Mouse (Mus musculus) lung, postnatal 0 days (tissue): ENCODE data around the gene Farp1. TPM values are rescaled to one million over a fixed set of nuclear protein-coding genes. Genes with fewer than 3 reads are reported as not detected.

Source experiments
- ATAC-seq: fragments of 200-750 bp; cut with Nextera tagmentation; 2 replicates; pipeline ENCODE4 v1.8.0; 2017; ENCODE audit warnings: moderate library complexity
- DNase-seq: peaks from one replicate; pipeline ENCODE4 v3.0.0-alpha.2; 2016; ENCODE audit warnings: low spot score
- H3K27ac ChIP-seq: fragments of 300-500 bp; sonication (generic); 2 replicates; pipeline ENCODE4 v1.5.1; 2014; ENCODE audit warnings: antibody characterized with exemption, mild to moderate bottlenecking, low read length, mixed read lengths
- H3K27me3 ChIP-seq: fragments of 300-500 bp; sonication (generic); replicated peaks from 2 replicates; pipeline ENCODE4 v1.6.1; 2014; ENCODE audit warnings: low read length, mixed read lengths; ENCODE audit not compliant: insufficient read depth
- H3K36me3 ChIP-seq: fragments of 300-500 bp; sonication (generic); 2 replicates; pipeline ENCODE4 v1.6.1; 2014; ENCODE audit warnings: low read length, mixed read lengths; ENCODE audit not compliant: insufficient read depth
- H3K4me1 ChIP-seq: fragments of 300-500 bp; sonication (generic); 2 replicates; pipeline ENCODE4 v1.6.1; 2014; ENCODE audit warnings: antibody characterized with exemption, low read depth, low read length, mixed read lengths; ENCODE audit not compliant: insufficient read depth
- H3K4me2 ChIP-seq: fragments of 300-500 bp; sonication (generic); replicated peaks from 2 replicates; pipeline ENCODE4 v1.6.1; 2014; ENCODE audit warnings: low read depth, mild to moderate bottlenecking, low read length, moderate library complexity, mixed read lengths
- H3K4me3 ChIP-seq: fragments of 300-500 bp; sonication (generic); 2 replicates; pipeline ENCODE4 v1.5.1; 2014; ENCODE audit warnings: low read depth, low read length
- H3K9ac ChIP-seq: fragments of 300-500 bp; sonication (generic); replicated peaks from 2 replicates; pipeline ENCODE4 v1.6.1; 2014; ENCODE audit warnings: low read depth, mild to moderate bottlenecking
- H3K9me3 ChIP-seq: fragments of 300-500 bp; sonication (generic); 2 replicates; pipeline ENCODE4 v1.6.1; 2016; ENCODE audit warnings: low read length, mixed read lengths
- CTCF ChIP-seq: IDR thresholded peaks from 2 replicates; pipeline ENCODE4 v1.5.1; 2016; ENCODE audit warnings: antibody characterized with exemption, mild to moderate bottlenecking
- EP300 ChIP-seq: IDR thresholded peaks from 2 replicates; pipeline ENCODE4 v1.6.1; 2016; ENCODE audit warnings: antibody characterized with exemption, mild to moderate bottlenecking, control low read depth
- WGBS: fragments of 180-500 bp; shearing (Covaris S2); extraction: QIAGEN DNeasy Blood & Tissue Kit; methylation state at CpG from one replicate; pipeline ENCODE4 v1.1.7; 2014; 5-methylcytosine and 5-hydroxymethylcytosine counted together
- polyA plus RNA-seq: library from polyadenylated mRNA; unstranded; fragments of >200 nt; fragmentation: Nextera tagmentation; extraction: Ambion mirVana; gene quantifications from 2 replicates; pipeline ENCODE4 v1.2.1, GENCODE M21; 2015

Gene Farp1
- polyA plus RNA-seq, 1 experiment from 2014 or later, result 17.9 TPM

- H3K27ac ChIP-seq, result no peak overlapping the region
- ATAC-seq (no peak), DNase-seq (no peak)
- no peaks in the 10 kb centered on the region for H3K9me3 ChIP-seq
- H3K4me1 ChIP-seq, result peaks cover 15% of the 10 kb centered on the region; the same call in 1 of the 2 replicates
- no peaks in the 10 kb centered on the region for H3K27me3 ChIP-seq
- 89% methylated on average over 10 of the region's 10 CpGs for WGBS
- TF ChIP-seq EP300 (no peak), CTCF (no peak)
- no peak overlapping the region for H3K4me2 ChIP-seq
- H3K4me3 ChIP-seq, result no peak overlapping the region
- H3K9ac ChIP-seq, result no peak overlapping the region
- no peaks in the 10 kb centered on the region for H3K36me3 ChIP-seq
Measured at GRCm38 (mm10) chr14:121151837-121152236, 116.8 kb downstream of the Farp1 start.

DNA sequence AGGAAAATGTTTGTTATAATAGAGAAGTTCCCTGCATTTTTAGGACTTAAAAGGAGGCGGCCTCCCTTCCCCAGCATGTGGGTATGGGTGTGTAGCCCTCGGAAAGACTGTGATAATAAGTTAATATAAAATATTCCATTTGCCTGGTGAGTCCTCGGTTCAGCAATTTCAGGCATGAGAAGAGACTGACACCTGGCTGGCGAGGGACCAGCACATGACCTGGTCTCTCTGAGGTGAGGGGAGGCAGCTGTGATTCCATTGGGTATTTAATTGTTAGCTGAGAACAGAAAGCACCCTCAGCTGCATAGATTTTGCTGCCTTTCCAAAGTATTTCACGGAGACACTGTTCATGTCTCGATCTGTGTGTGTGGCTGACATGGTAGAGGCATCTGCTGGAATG is 117.8 kb downstream of the Farp1 start:
- Histone ChIP-seq H3K4me3 (no peak overlapping the region), H3K4me2 (no peak overlapping the region), H3K9ac (no peak overlapping the region), H3K9me3 (no peaks in the 10 kb centered on the region), H3K36me3 (no peaks in the 10 kb centered on the region), H3K27me3 (no peaks in the 10 kb centered on the region), H3K4me1 (peaks cover 10% of the 10 kb centered on the region; the same call in 1 of the 2 replicates), H3K27ac (no peak overlapping the region)
- 77% methylated on average over 6 of the region's 6 CpGs for WGBS
- no peak for DNase-seq
- ATAC-seq, result no peak
- TF ChIP-seq CTCF (no peak), EP300 (no peak)

DNA sequence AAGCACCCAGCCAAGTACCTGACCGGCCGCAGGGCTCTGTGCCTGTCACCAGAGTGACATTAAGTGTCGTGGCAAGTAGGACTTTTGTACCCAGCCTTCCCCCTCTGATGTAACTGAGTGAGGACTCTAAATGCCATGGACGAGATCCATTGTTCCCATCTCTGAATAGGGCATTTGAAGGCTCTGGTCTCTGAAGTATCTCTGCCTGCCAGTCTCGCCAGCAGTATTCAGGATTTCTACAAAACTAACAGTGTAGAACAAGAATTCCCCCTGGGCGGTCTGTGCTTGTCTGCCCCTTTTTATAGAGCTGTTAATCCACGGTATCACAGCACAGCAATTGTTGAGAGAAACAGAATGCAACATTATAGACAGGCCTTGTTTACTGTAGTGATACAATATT is 118.3 kb downstream of the Farp1 start:
- 72% methylated on average over 7 of the region's 7 CpGs for WGBS
- H3K27ac ChIP-seq, result no peak overlapping the region
- H3K4me3 ChIP-seq, result no peak overlapping the region
- ATAC-seq (no peak), DNase-seq (no peak)
- H3K9ac ChIP-seq, result no peak overlapping the region
- H3K4me2 ChIP-seq, result no peak overlapping the region
- no peaks in the 10 kb centered on the region for H3K27me3 ChIP-seq
- H3K9me3 ChIP-seq, result no peaks in the 10 kb centered on the region
- no peaks in the 10 kb centered on the region for H3K36me3 ChIP-seq
- TF ChIP-seq CTCF (no peak), EP300 (no peak)
- peaks cover 10% of the 10 kb centered on the region; the same call in 1 of the 2 replicates for H3K4me1 ChIP-seq

- Histone ChIP-seq H3K9ac (no peak overlapping the region), H3K4me1 (0 out of 2 replicates have a peak, but pooled peaks cover 3% of the 10 kb centered on the region), H3K36me3 (no peaks in the 10 kb centered on the region), H3K9me3 (no peaks in the 10 kb centered on the region), H3K4me3 (no peak overlapping the region), H3K27me3 (no peaks in the 10 kb centered on the region), H3K27ac (no peak overlapping the region), H3K4me2 (no peak overlapping the region)
- ATAC-seq, result no peak
- 79% methylated on average over 4 of the region's 4 CpGs for WGBS
- TF ChIP-seq CTCF, result no peak
- DNase-seq, result no peak
Measured at GRCm38 (mm10) chr14:121155173-121155572, 120.2 kb downstream of the Farp1 start.

- no peak overlapping the region for H3K27ac ChIP-seq
- H3K4me3 ChIP-seq, result no peak overlapping the region
- H3K27me3 ChIP-seq, result no peaks in the 10 kb centered on the region
- TF ChIP-seq CTCF (no peak), EP300 (no peak)
- H3K36me3 ChIP-seq, result no peaks in the 10 kb centered on the region
- WGBS, result 58% methylated on average over 2 of the region's 2 CpGs
- ATAC-seq (no peak), DNase-seq (no peak)
- no peaks in the 10 kb centered on the region for H3K9me3 ChIP-seq
- H3K9ac ChIP-seq, result no peak overlapping the region
- no peaks in the 10 kb centered on the region for H3K4me1 ChIP-seq
- no peak overlapping the region for H3K4me2 ChIP-seq
Measured at GRCm38 (mm10) chr14:121158616-121159015, 123.6 kb downstream of the Farp1 start.

DNA sequence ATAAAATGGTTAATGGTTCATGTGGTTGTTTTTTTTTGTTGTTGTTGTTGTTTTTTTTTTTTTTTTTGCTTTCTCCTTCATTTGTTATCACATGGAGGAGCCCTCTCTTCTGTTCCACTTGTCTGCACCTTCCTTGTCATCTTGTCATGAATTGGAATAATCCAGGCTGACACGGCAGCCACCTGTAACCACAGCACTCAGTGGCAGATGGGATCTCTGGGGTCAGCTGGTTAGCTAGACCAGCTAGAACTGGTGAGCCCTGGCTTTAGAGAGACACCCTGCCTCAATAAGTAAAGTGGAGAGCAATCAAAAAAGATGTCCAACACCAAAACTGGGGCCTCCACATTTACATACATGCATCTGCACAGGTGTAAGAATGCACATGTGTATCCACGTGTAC is 127.8 kb downstream of the Farp1 start:
- H3K36me3 ChIP-seq, result no peaks in the 10 kb centered on the region
- WGBS, result 88% methylated on average over 2 of the region's 2 CpGs
- DNase-seq (no peak), ATAC-seq (no peak)
- no peak overlapping the region for H3K4me2 ChIP-seq
- H3K9ac ChIP-seq, result no peak overlapping the region
- no peaks in the 10 kb centered on the region for H3K9me3 ChIP-seq
- no peak overlapping the region for H3K27ac ChIP-seq
- no peaks in the 10 kb centered on the region for H3K4me1 ChIP-seq
- H3K4me3 ChIP-seq, result no peak overlapping the region
- TF ChIP-seq CTCF (no peak), EP300 (no peak)
- no peaks in the 10 kb centered on the region for H3K27me3 ChIP-seq

DNA sequence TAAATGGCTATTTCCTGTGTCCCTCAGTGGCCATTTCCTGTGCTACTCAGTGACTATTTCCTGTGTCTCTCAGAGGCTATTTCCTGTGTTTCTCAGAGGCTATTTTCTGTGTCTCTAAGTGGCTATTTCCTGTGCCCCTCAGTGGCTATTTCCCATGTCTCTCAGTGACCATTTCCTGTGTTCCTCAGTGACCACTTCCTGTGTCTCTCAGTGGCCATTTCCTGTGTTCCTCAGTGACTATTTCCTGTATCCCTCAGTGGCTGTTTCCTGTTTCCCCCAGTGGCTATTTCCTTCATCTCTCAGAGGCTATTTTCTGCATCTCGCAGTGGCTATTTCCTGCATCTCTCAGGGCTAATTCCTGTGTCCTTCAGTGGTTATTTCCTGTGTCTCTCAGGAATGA is 129.9 kb downstream of the Farp1 start:
- H3K4me3 ChIP-seq, result no peak overlapping the region
- WGBS, result 68% methylated on average over 1 of the region's 1 CpGs
- no peaks in the 10 kb centered on the region for H3K27me3 ChIP-seq
- no peaks in the 10 kb centered on the region for H3K4me1 ChIP-seq
- H3K36me3 ChIP-seq, result no peaks in the 10 kb centered on the region
- peak; percentile 64 for ATAC-seq
- H3K9ac ChIP-seq, result no peak overlapping the region
- TF ChIP-seq EP300 (no peak), CTCF (no peak)
- no peak overlapping the region for H3K4me2 ChIP-seq
- DNase-seq, result peak; percentile 57
- peak overlapping the region; percentile 48 for H3K27ac ChIP-seq
- no peaks in the 10 kb centered on the region for H3K9me3 ChIP-seq
